Comparison of ENCODE assay signal across 7 mouse cellular contexts in the genomic region with DNA sequence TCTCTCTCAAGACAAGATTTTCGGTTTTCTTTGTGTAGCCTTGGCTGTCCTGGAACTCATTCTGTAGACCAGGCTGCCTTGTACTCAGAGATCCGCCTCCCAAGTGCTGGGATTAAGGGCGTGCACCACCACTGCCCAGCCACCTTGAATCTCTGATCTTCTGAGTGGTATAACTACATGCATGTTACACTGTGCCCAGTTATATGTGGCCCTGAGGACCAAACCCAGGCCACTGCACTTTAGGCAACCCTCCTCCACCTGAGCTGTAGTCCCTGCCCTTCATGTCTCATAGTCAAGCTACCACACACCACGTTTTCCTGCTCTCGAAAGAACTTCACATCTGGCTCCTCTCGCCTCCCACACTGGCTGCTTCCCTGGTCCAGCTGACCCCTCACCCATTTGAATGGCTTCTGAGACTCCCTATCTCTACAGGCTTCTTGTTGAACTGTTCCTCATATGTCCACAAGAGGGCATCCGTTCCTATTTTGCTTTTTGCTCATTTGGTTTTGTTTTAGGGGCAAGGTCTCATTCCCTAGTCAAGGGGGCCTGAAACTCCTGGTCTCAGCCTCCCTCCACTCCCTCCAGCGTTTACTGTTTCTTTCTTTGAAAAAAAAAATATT. TPM values are rescaled to one million over a fixed set of nuclear protein-coding genes. Genes with fewer than 3 reads are reported as not detected.
DNase-seq lines count a peak whose midpoint lies in the region; ATAC-seq lines count a peak whose summit lies in the region.

No protein-coding gene starts in this region.

- H3K4me2 ChIP-seq in liver, embryonic 11.5 days, result no peak overlapping the region

- no peaks in the 10 kb centered on the region for H3K4me1 ChIP-seq in liver, embryonic 11.5 days (replicated peaks; ENCODE audit: control insufficient read depth, insufficient read depth, low read length)

- peak; percentile 40; the same call in 1 of the 2 replicates for ATAC-seq in liver, embryonic 11.5 days (replicated peaks; ENCODE audit: low FRiP score)

- no peaks in the 10 kb centered on the region for H3K27me3 ChIP-seq in liver, embryonic 11.5 days (replicated peaks; ENCODE audit: control insufficient read depth, insufficient read depth, low read length)
- H3K27me3 ChIP-seq in splenic B cell, adult 2 months (ENCODE audit: control insufficient read depth, insufficient read depth, low read length, poor library complexity, severe bottlenecking), result no peaks in the 10 kb centered on the region

- 32% methylated on average over 8 of the region's 8 CpGs for WGBS in liver, embryonic 11.5 days

- H3K9me3 ChIP-seq in liver, embryonic 11.5 days (ENCODE audit: control insufficient read depth, low read length), result no peaks in the 10 kb centered on the region

- H3K9ac ChIP-seq in liver, embryonic 11.5 days (ENCODE audit: low read depth, low read length), result no peak overlapping the region

- H3K4me3 ChIP-seq in liver, embryonic 11.5 days (ENCODE audit: low read depth, low read length), result no peak overlapping the region

- H3K36me3 ChIP-seq in liver, embryonic 11.5 days (ENCODE audit: control insufficient read depth, insufficient read depth, low read length), result no peaks in the 10 kb centered on the region
- H3K36me3 ChIP-seq in splenic B cell, adult 2 months (ENCODE audit: control insufficient read depth, insufficient read depth, low read length, poor library complexity, severe bottlenecking), result no peaks in the 10 kb centered on the region; the same call in 1 of the 2 replicates

- DNase-seq in thymus, postnatal 0 days (ENCODE audit: low spot score), result peak; percentile 71
- no peak for DNase-seq in thymus, postnatal 36 days
- peak; percentile 83 for DNase-seq in embryo, embryonic 10.5 days (ENCODE audit: low spot score)
- no peak for DNase-seq in liver, embryonic 11.5 days (ENCODE audit: low spot score)
- peak; percentile 71 for DNase-seq in splenic B cell, adult 2 months (ENCODE audit: low read depth, low spot score)
- DNase-seq in heart, adult 11 months, result no peak
- no peak for DNase-seq in layer of hippocampus, postnatal 25 days (ENCODE audit: extremely low spot score in 1 of 2, low spot score in 1 of 2)

- H3K27ac ChIP-seq in liver, embryonic 11.5 days (ENCODE audit: low read depth, low read length), result no peak overlapping the region

RNA-seq across cellular contexts. Expression of a gene that starts 11.2 kb away (rescaled TPM):
- 57.1 and 60.9 TPM in 2 replicates for polyA plus RNA-seq in thymus, postnatal 0 days (2015; fragmentation: Nextera tagmentation; extraction: Ambion mirVana)
- polyA plus RNA-seq in liver, embryonic 11.5 days (2014; fragmentation: Nextera tagmentation; extraction: Ambion mirVana), result 74.8 and 80.9 TPM in 2 replicates
- 100 to 1,000 TPM; 322 to 327 TPM for total RNA-seq in layer of hippocampus, postnatal 25 days (2021)

RNA-seq across cellular contexts. Expression of a gene that starts 12.0 kb away (rescaled TPM):
- 17.1 and 18.8 TPM in 2 replicates for polyA plus RNA-seq in thymus, postnatal 0 days (2015; fragmentation: Nextera tagmentation; extraction: Ambion mirVana)
- polyA plus RNA-seq in liver, embryonic 11.5 days (2014; fragmentation: Nextera tagmentation; extraction: Ambion mirVana), result 20.3 and 22.9 TPM in 2 replicates
- 10 to 100 TPM; 46.7 to 47.7 TPM for total RNA-seq in layer of hippocampus, postnatal 25 days (2021)

RNA-seq across cellular contexts. Expression of a gene that starts 23.4 kb away (rescaled TPM):
- 77.9 and 80.3 TPM in 2 replicates for polyA plus RNA-seq in thymus, postnatal 0 days (2015; fragmentation: Nextera tagmentation; extraction: Ambion mirVana)
- polyA plus RNA-seq in liver, embryonic 11.5 days (2014; fragmentation: Nextera tagmentation; extraction: Ambion mirVana), result 58.4 and 67.9 TPM in 2 replicates
- 1 to 10 TPM; 2.4 to 3.5 TPM for total RNA-seq in layer of hippocampus, postnatal 25 days (2021)

RNA-seq across cellular contexts. Expression of a gene that starts 38.2 kb away (rescaled TPM):
- polyA plus RNA-seq in thymus, postnatal 0 days (2015; fragmentation: Nextera tagmentation; extraction: Ambion mirVana), result 70.6 and 80.0 TPM in 2 replicates
- polyA plus RNA-seq in liver, embryonic 11.5 days (2014; fragmentation: Nextera tagmentation; extraction: Ambion mirVana), result 7.6 and 8.4 TPM in 2 replicates
- total RNA-seq in layer of hippocampus, postnatal 25 days (2021), result 1 to 10 TPM; 5.2 to 6.9 TPM

Comparison
In these comparisons a context has a peak if more than half of its experiments do, and no peak if none do; other contexts are left out.
1. DNase-seq: peak in thymus, postnatal 0 days (single experiment), embryo, embryonic 10.5 days (single experiment) and splenic B cell, adult 2 months (single experiment); none in thymus, postnatal 36 days (0 of 2), liver, embryonic 11.5 days (single experiment), heart, adult 11 months (single experiment) and layer of hippocampus, postnatal 25 days (0 of 2).